Mouse (Mus musculus) olfactory bulb, adult 2 months (tissue): ENCODE data around the gene Kctd7.

Experiments
- CTCF ChIP-seq: fragments of 200-500 bp; IDR thresholded peaks from 2 replicates; pipeline ENCODE4 v1.5.1; 2012; ENCODE audit warnings: low read depth, mild to moderate bottlenecking, low read length, moderate library complexity; ENCODE audit not compliant: insufficient read depth
- POLR2A ChIP-seq: fragments of 200-500 bp; IDR thresholded peaks from 2 replicates; pipeline ENCODE4 v1.6.1; 2012; ENCODE audit warnings: mild to moderate bottlenecking, low read depth, low read length, moderate library complexity; ENCODE audit not compliant: insufficient read depth

DNA sequence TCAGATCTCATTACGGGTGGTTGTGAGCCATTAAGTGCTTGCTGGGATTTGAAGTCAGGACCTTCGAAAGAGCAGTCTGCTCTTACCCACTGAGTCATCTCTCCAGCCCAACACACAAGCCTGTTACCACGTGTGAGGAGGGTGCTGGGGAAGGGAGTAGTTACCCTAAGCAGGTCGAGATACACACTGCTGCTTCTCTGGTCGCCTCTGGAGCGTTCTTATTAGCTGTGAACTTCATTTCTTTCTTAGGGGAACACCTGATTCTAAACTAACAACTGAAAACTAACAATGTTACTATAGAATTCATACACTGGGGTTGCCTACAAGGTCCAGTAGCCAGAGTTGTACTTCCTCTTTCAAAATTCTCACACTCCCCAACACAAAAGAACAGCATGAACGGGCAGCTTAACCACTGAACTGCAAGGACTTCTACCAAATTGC is 15.1 kb downstream of the Kctd7 start:
- TF ChIP-seq CTCF (no peak), POLR2A (no peak)
